Mouse (Mus musculus) adrenal gland, adult 2 months (tissue): ENCODE data around the gene Il1f10. TPM values are rescaled to one million over a fixed set of nuclear protein-coding genes. Genes with fewer than 3 reads are reported as not detected.

Experiments
- DNase-seq: peaks from one replicate; pipeline ENCODE4 v3.0.0; 2021
- long read RNA-seq: library from polyadenylated mRNA; stranded (forward); transcript quantifications from one replicate; pipeline ENCODE4 v2.0.0, GENCODE M21; 2021
- polyA plus RNA-seq: library from polyadenylated mRNA; depleted of rRNA; stranded (reverse); fragments of >200 nt; gene quantifications from 2 replicates; pipeline ENCODE4 v1.2.3, GENCODE M21; 2012; rRNA removed
- total RNA-seq, 2 experiments: library from RNA; stranded (reverse); gene quantifications; 2 replicates each; pipeline ENCODE4 v1.2.3; 2021

Gene Il1f10
- total RNA-seq, result not detected
- not detected in 2 replicates for polyA plus RNA-seq
- long read RNA-seq, result 0 reads

- DNase-seq, result no peak
Measured at GRCm38 (mm10) chr2:24290896-24291295, at the start of gene Il1f10. Gene Il1f10 (plus strand): TSS chr2:24291196.

DNA sequence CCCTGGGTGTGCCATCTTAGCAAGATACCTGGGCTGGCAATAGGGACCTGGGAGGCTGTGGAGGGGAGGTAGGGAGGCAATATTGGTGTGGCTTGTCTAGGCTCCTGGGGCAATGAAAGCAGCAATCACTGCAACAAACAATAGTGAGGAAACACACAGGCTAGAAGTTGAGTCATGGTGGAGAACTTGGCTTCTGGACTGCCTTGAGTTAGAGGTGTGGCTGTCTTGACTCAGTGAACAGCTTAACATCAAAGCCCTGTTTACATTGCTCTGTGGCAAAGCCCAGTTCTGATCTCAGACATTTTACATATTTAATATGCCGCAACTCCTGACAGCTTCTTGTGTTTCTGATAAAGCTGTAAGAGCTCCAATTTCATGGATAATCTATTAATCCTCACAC is 23.5 kb upstream of the Il1f10 start:
- DNase-seq, result no peak

DNA sequence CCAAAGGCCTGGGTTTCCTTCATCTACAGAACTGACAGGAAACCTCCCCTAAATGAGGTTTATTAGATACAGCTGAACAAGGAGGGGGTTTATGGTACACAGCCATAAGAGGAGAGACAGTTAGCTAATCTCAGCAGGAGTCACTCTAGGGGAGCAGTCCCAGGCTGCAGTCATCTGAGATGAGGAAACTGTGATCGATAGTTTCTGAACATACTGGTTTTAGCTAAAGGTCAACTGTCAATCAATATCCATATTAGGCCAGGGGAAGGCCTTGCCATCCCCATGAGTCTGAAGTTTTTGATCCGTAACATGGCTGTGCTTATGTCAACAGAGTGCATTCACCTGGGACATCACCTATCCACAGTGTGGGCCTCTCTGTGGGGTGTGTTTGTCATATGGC is 17.4 kb upstream of the Il1f10 start:
- DNase-seq, result no peak

GRCm38 (mm10) chr2:24275146-24275545 is 15.8 kb upstream of the Il1f10 start:
- DNase-seq, result no peak

GRCm38 (mm10) chr2:24276654-24277053 is 14.3 kb upstream of the Il1f10 start, which contains the start of gene Il1f5:
Gene Il1f5 (plus strand): TSS chr2:24276954.
- DNase-seq, result no peak

DNA sequence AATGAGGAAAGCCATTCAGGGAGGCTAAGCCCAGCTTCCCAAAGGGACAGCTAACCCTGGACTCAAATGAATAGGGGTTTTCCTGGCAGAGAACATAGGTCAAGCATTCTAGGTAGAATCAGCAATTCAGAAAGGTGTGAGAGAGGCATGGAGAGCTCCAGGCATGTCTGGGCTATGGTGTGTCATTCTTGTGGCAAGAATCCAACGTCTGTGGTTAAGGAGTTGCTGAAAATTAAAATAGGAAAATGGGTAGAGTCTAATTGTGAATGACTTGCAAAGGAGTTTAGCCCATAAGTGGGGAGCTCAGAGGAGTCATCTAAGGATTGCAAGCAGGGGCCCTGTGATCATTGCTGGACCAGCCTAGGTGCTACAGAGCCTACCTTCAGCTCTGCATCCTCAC is 3.6 kb downstream of the Il1f10 start:
- no peak for DNase-seq

GRCm38 (mm10) chr2:24296837-24297236 is 5.8 kb downstream of the Il1f10 start:
- peak; percentile 11 for DNase-seq

GRCm38 (mm10) chr2:24311302-24312001 is 20.5 kb downstream of the Il1f10 start:
- no peak for DNase-seq

- no peak for DNase-seq
Measured at GRCm38 (mm10) chr2:24316919-24317318, 25.9 kb downstream of the Il1f10 start.

DNA sequence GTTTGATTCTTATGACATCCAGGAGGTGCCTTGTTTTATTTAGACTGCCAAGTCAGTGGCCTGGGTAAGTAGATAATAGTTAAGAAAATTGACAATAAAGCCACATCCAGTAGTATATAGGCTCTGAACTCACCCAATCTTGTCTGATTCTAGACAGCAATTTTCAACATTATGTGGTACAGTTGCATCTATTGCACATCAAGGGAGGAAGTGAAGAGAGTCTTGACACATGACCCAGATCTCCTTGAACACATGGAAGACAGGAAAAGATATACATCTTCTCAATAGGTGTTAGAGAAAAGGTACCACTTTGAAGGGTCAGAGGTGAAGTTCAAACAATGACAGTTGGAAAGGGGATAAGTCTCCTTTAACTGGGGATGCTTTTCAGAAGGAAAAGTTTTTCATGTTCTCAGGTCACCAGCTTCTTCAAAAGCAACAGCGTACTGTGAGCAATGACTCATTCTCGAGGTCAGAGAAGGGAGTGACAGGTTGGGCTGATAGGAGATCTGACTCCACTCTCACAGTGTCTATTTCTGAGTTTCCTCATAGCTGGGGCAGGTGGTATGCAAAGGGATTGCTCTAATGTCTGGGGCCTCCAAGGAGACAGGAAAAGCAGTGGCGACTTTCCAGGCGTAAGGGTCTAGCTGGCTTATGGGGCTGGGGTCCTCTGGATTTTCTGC is 27.1 kb downstream of the Il1f10 start:
- peak; percentile 20 for DNase-seq

- peak; percentile 67 for DNase-seq
Measured at GRCm38 (mm10) chr2:24335333-24335732, 44.3 kb downstream of the Il1f10 start.

GRCm38 (mm10) chr2:24336545-24336944 is 45.5 kb downstream of the Il1f10 start, which contains the start of gene Il1rn:
Gene Il1rn (plus strand): TSS chr2:24336853.
- no peak for DNase-seq

GRCm38 (mm10) chr2:24341395-24341885 is 50.4 kb downstream of the Il1f10 start:
- no peak for DNase-seq

Other genes with a start within 250 kb of the Il1f10 start
- 10 to 100 TPM; 12.7 to 15.7 TPM for gene Hnmt, start 241.8 kb upstream of the Il1f10 start, total RNA-seq
- gene Hnmt, start 241.8 kb upstream of the Il1f10 start, polyA plus RNA-seq, result 0.34 and 0.37 TPM in 2 replicates
- gene Tbpl2, start 194.6 kb upstream of the Il1f10 start, total RNA-seq, result not detected
- gene Tbpl2, start 194.6 kb upstream of the Il1f10 start, polyA plus RNA-seq, result not detected in 2 replicates
- gene Il1f8, start 138.0 kb upstream of the Il1f10 start, total RNA-seq, result not detected
- not detected in 2 replicates for gene Il1f8, start 138.0 kb upstream of the Il1f10 start, polyA plus RNA-seq
- not detected for gene Il1f9, start 104.7 kb upstream of the Il1f10 start, total RNA-seq
- not detected in 2 replicates for gene Il1f9, start 104.7 kb upstream of the Il1f10 start, polyA plus RNA-seq
- gene Il1f6, start 75.8 kb upstream of the Il1f10 start, total RNA-seq, result not detected
- gene Il1f6, start 75.8 kb upstream of the Il1f10 start, polyA plus RNA-seq, result not detected in 2 replicates
- not detected for gene Il1f5, start 14.2 kb upstream of the Il1f10 start, total RNA-seq
- not detected in 2 replicates for gene Il1f5, start 14.2 kb upstream of the Il1f10 start, polyA plus RNA-seq
- under 1 TPM; 0.52 to 0.73 TPM for gene Il1rn, start 45.7 kb downstream of the Il1f10 start, total RNA-seq
- gene Il1rn, start 45.7 kb downstream of the Il1f10 start, polyA plus RNA-seq, result 0.06 and 0.07 TPM in 2 replicates
- 1 to 10 TPM; 2.3 to 2.6 TPM for gene Psd4, start 76.4 kb downstream of the Il1f10 start, total RNA-seq
- gene Psd4, start 76.4 kb downstream of the Il1f10 start, polyA plus RNA-seq, result 0.67 and 0.84 TPM in 2 replicates
- not detected for gene Pax8, start 184.4 kb downstream of the Il1f10 start, total RNA-seq
- not detected in 2 replicates for gene Pax8, start 184.4 kb downstream of the Il1f10 start, polyA plus RNA-seq